Mouse (Mus musculus) forebrain, embryonic 10.5 days (tissue): ENCODE measurements at regions not wholly inside any gene's neighbourhood (a gene's known extent, or its start where the extent isn't known, plus 50 kb on each side); places are given as distances from the start of the nearest gene placed in this dataset.
A peak's percentile ranks its signal among the peaks of the same experiment; 100 is the strongest.

Experiments used
- DNase-seq: peaks from one replicate; pipeline ENCODE4 v3.0.0-alpha.2; 2017; ENCODE audit warnings: low spot score; ENCODE audit errors: extremely low spot score
- H3K27ac ChIP-seq: fragments of 300-500 bp; sonication (generic); 2 replicates; pipeline ENCODE4 v1.5.1; 2016; ENCODE audit warnings: mild to moderate bottlenecking
- H3K27me3 ChIP-seq: fragments of 300-500 bp; sonication (generic); 2 replicates; pipeline ENCODE4 v1.6.1; 2016; ENCODE audit warnings: mild to moderate bottlenecking; ENCODE audit not compliant: poor library complexity, severe bottlenecking
- H3K36me3 ChIP-seq: fragments of 300-500 bp; sonication (generic); replicated peaks from 2 replicates; pipeline ENCODE4 v1.6.1; 2016; ENCODE audit warnings: mild to moderate bottlenecking, moderate library complexity
- H3K4me1 ChIP-seq: fragments of 300-500 bp; sonication (generic); 2 replicates; pipeline ENCODE4 v1.6.1; 2016
- H3K4me3 ChIP-seq: fragments of 300-500 bp; sonication (generic); 2 replicates; pipeline ENCODE4 v1.5.1; 2016; ENCODE audit warnings: mild to moderate bottlenecking, moderate library complexity
- H3K9me3 ChIP-seq: fragments of 300-500 bp; sonication (generic); 2 replicates; pipeline ENCODE4 v1.6.1; 2016; ENCODE audit warnings: mild to moderate bottlenecking, moderate library complexity
- WGBS: fragments of 180-500 bp; shearing (Covaris S2); methylation state at CpG from one replicate; pipeline ENCODE4 v1.1.7; 2016; 5-methylcytosine and 5-hydroxymethylcytosine counted together

DNA sequence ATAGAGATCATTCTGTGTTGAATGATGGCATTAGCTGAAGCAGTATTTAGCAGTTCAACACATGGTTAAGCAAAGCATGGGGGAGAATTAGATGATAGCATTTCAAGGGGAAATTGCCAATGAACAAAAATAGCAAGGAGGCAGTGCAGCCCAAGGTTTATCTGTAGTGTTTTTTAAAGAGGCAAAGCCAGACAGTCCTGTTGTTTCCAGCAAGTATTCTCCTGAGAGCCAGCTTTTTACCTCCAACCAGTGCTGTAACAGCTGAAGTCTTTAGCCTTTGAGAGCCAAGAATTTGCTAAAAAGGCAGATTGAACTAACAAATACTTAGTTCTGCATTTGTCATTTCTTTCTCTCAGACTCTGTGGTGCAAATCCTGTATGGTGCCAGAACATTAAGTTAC is 305.1 kb upstream of the Arx start:
- no peak overlapping the region for H3K27ac ChIP-seq
- no peaks in the 10 kb centered on the region for H3K4me1 ChIP-seq
- H3K4me3 ChIP-seq, result no peak overlapping the region
- no peaks in the 10 kb centered on the region for H3K9me3 ChIP-seq
- H3K36me3 ChIP-seq, result no peaks in the 10 kb centered on the region
- H3K27me3 ChIP-seq, result no peaks in the 10 kb centered on the region
- no peak for DNase-seq

DNA sequence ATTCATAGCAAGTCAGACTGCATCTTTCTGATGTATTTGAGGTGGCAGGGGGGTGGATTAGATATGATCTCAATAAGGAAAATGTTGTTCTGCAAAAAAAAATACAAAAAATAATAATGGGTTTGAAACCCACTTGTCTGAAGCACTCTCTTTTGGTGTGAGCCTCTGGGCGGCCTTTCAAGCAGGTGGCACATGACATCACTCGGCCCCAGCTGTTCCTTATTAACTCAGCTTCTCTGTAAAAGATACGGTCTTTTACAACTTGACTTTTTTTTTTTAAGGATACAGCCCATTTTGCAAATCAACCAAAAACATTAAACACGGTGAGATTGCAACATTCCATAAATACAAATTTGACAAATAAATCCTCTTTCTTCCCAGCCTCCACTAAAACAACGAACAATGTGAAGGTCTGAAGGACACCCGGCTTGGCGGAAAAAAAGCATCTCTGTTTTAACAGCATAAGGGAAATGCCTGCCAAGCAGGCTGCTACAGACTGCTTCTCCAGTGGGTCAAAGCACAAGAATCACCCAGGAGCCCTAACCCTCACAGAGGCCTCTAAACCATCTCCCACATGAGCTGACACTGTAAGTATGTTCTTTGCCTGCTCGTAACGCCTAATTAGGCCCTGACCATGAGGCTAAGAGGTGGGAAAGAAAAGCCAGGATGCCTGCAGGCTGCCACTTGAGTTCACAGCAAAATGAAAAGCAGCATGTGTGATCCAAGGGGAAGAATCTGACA is 283.8 kb upstream of the Arx start:
- no peak for DNase-seq
- Histone ChIP-seq H3K27me3 (no peaks in the 10 kb centered on the region), H3K4me1 (peaks cover 5% of the 10 kb centered on the region; the same call in 1 of the 2 replicates), H3K36me3 (no peaks in the 10 kb centered on the region), H3K4me3 (no peak overlapping the region), H3K9me3 (no peaks in the 10 kb centered on the region), H3K27ac (no peak overlapping the region)
- WGBS, result 73% methylated on average over 9 of the region's 9 CpGs

DNA sequence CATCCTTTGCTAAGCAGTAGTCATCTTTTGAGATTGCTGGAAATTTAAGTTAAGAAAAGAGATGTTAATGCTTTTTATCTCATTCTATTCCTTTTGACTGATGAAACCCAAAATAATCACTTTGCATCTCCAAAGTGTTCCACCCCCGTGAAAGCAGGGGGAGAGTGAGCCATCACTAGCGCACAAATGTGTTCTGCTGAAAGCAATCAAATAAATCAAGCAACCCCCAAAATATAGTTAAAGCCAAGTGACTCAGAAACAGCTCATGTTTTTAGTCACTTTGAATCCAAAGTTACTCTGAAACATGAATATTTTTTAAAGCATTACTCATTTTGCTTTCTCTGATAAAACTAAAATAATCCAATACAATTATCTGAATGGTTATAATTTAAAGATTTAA is 279.6 kb upstream of the Arx start:
- WGBS, result 88% methylated on average over 2 of the region's 2 CpGs
- no peaks in the 10 kb centered on the region for H3K27me3 ChIP-seq
- H3K9me3 ChIP-seq, result no peaks in the 10 kb centered on the region
- H3K36me3 ChIP-seq, result no peaks in the 10 kb centered on the region
- no peak for DNase-seq
- H3K27ac ChIP-seq, result no peak overlapping the region
- H3K4me1 ChIP-seq, result peaks cover 5% of the 10 kb centered on the region; the same call in 1 of the 2 replicates
- no peak overlapping the region for H3K4me3 ChIP-seq

DNA sequence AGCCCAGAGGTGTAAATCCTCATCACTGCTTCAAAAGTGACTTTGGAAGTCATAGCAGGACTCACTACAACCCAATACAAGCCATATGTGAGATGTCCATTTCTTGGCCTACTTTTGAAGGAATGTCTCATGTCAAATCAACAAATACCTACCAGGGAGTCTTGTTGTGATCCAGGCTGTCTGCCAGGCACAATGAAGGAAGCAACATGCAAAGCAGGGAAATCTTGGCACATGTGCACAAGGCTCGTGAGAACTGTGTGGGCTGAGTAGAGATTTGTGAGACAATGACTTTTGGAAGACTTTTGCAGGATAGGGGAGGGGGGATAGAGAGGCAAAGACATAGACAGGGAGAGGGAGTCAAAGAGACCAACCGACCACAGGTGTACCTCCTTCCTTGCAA is 274.7 kb upstream of the Arx start:
- DNase-seq, result no peak
- no peaks in the 10 kb centered on the region for H3K4me1 ChIP-seq
- no peaks in the 10 kb centered on the region for H3K36me3 ChIP-seq
- H3K27ac ChIP-seq, result no peak overlapping the region
- 67% methylated on average over 2 of the region's 2 CpGs for WGBS
- H3K27me3 ChIP-seq, result no peaks in the 10 kb centered on the region
- no peaks in the 10 kb centered on the region for H3K9me3 ChIP-seq
- H3K4me3 ChIP-seq, result no peak overlapping the region

DNA sequence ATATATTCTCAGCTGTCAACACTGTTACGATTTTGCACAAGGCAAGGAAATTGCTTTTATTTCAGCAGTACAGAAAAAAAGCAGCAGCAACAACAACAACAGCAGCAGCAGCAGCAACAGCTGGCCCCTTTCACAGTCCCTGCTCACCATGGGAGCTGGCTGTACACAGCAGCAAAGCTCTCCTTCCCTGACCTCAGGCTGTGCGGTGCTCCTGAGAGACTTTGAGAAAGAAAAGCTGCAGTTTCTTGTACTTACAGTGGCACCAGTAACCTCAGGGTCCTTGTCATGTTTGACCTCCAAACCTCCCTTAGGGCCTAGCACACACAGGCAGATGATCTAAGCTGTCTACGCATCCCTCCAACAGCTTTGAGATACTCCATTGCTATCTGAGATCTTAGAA is 269.9 kb upstream of the Arx start:
- H3K4me1 ChIP-seq, result no peaks in the 10 kb centered on the region
- 71% methylated on average over 3 of the region's 3 CpGs for WGBS
- DNase-seq, result no peak
- no peak overlapping the region for H3K27ac ChIP-seq
- H3K27me3 ChIP-seq, result no peaks in the 10 kb centered on the region
- H3K9me3 ChIP-seq, result no peaks in the 10 kb centered on the region
- no peak overlapping the region for H3K4me3 ChIP-seq
- H3K36me3 ChIP-seq, result no peaks in the 10 kb centered on the region

DNA sequence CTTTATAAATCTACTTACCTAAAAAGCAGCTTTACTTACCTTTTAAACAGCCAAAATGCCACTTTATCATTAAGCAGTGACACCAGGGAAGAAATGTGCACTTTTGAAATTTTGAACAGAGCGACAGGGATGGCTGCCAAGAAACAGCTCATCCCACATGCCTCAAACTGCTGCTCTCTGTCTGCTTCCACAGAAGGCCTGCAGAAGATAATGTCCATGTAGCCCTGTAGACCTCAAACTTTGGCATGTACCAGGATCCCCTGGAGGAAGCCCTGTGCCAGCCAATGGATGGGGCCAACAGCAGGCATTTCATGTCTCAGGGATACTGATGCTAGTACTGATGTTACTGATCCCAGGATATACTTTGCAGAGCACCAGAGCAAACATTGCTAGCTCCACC is 245.1 kb upstream of the Arx start:
- H3K4me1 ChIP-seq, result no peaks in the 10 kb centered on the region
- H3K27me3 ChIP-seq, result no peaks in the 10 kb centered on the region; the same call in 1 of the 2 replicates
- H3K9me3 ChIP-seq, result no peaks in the 10 kb centered on the region
- H3K36me3 ChIP-seq, result no peaks in the 10 kb centered on the region
- WGBS, result 96% methylated on average over 1 of the region's 1 CpGs
- H3K27ac ChIP-seq, result no peak overlapping the region
- no peak for DNase-seq
- no peak overlapping the region for H3K4me3 ChIP-seq

DNA sequence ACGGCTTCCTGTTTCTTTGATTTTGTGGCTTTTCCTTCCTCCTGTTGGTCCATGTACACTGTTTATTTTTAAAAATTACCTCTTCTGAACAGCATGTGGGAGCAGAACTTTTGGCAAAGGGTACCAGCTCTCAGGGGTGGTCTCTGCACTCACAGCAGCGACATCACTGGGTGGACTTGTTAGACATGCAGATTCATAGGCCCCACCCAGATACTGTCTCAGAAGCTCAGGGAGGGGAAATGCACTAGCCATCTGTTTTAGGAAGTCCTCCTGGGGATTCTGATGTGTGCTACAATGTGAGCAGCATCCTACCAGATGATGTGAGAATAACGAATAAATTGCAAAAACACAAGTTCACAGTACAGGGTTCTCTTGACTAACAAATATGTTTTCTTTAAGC is 243.5 kb upstream of the Arx start:
- H3K9me3 ChIP-seq, result no peaks in the 10 kb centered on the region
- no peak overlapping the region for H3K27ac ChIP-seq
- DNase-seq, result no peak
- H3K4me3 ChIP-seq, result no peak overlapping the region
- no peaks in the 10 kb centered on the region for H3K4me1 ChIP-seq
- H3K27me3 ChIP-seq, result no peaks in the 10 kb centered on the region; the same call in 1 of the 2 replicates
- 81% methylated on average over 3 of the region's 3 CpGs for WGBS
- H3K36me3 ChIP-seq, result no peaks in the 10 kb centered on the region

DNA sequence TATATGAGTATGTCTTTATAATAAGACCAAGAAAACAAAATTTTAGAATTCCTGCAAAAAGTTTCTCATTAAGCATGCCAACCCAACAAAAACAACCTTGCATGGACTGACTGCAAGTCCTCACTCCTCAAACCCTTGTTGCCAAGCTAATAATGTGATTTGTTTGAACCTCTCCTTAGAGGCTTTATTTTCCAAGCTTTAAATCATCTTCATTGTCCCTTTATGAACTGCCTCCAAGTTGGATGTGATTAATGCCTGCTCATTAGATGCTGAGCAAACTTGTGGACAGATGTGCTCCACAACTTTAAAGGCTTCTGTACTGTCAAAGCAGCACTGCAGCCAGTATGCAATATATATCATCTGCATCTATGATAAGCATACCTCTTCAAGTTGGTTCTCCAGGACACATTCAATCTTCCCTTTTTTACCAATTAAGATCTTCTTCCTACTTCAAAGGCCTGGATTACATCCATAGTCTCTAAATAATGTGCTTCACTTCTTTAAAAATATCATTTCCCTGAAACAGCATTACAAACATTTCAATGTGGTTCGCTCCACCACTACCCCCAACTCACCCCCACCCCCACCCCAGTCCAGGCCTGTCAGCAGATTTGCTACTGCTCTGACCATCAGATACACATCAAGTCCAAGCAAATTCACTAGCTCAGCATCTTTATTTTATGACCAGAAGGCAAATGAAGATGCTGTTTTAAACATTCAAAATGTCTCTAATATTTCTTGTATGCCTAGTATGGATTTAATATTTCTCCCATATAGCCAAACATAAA is 237.1 kb upstream of the Arx start:
- 84% methylated on average over 1 of the region's 1 CpGs for WGBS

DNA sequence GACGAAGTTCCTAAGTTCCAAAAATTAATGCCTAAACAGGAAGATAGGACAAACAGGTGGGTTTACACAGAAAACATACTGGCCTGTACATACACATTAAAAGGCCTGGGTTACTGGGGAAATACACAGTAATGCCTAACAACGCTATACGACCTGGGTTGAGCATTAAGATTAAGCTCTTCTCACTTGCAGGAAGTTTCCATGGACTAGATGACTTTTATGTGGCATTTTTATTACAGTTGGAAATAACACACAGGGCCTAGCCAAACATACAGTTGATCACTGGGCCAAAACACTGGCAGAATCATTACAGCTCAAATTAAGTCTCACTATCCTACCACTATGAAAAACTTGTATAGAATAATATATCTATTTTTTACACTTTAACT is 236.5 kb upstream of the Arx start:
- no peaks in the 10 kb centered on the region for H3K27me3 ChIP-seq
- no peaks in the 10 kb centered on the region for H3K9me3 ChIP-seq
- 85% methylated on average over 3 of the region's 3 CpGs for WGBS
- H3K36me3 ChIP-seq, result no peaks in the 10 kb centered on the region
- DNase-seq, result no peak
- H3K27ac ChIP-seq, result no peak overlapping the region
- H3K4me3 ChIP-seq, result no peak overlapping the region
- H3K4me1 ChIP-seq, result no peaks in the 10 kb centered on the region

More for the DNA sequence above, 237.1 kb upstream of the Arx start:
- Histone ChIP-seq H3K27ac (no peak overlapping the region), H3K4me1 (no peaks in the 10 kb centered on the region), H3K9me3 (no peaks in the 10 kb centered on the region), H3K4me3 (no peak overlapping the region), H3K27me3 (no peaks in the 10 kb centered on the region), H3K36me3 (no peaks in the 10 kb centered on the region)
- DNase-seq, result no peak

DNA sequence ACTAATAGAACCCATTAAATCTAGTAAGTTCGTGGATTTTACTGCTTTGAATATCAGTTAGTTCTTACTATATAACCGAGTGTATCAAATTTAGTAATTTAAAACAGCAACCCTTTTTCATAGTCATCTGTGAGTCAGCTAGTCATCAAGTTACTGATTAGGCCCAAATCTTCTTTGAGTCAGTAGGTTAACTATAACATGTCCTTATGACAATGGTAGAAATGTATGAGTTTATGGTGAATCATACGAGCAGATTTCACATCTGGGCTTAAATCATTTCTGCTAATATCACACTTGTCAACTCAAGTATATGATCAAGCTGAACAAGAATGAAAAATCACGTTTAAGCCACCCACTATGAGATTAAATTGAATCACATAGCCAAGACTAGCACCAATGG is 226.7 kb upstream of the Arx start:
- no peaks in the 10 kb centered on the region for H3K9me3 ChIP-seq
- no peaks in the 10 kb centered on the region for H3K36me3 ChIP-seq
- no peaks in the 10 kb centered on the region for H3K27me3 ChIP-seq
- DNase-seq, result no peak
- 79% methylated on average over 4 of the region's 4 CpGs for WGBS
- no peak overlapping the region for H3K4me3 ChIP-seq
- H3K4me1 ChIP-seq, result no peaks in the 10 kb centered on the region
- H3K27ac ChIP-seq, result no peak overlapping the region

DNA sequence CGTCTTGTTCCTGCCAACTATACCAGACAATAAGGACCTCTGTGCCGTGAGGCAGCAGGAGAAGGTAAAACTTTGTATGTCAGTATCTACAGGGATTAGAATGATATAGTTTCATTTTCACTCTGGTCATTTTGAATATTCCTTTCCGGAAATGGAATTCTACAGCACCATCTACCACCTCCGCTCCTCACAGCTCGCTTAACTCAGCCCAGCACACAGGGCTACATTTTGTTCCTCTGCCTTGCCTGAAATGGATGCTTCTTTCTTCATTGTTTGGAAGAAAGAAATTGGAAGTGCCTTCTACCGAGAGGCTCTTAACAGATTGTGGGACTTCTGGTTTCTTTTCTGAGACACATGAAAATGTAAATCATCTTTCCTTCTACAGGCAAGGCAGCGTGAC is 217.4 kb upstream of the Arx start:
- Histone ChIP-seq H3K4me1 (peaks cover 13% of the 10 kb centered on the region), H3K27me3 (peaks cover 5% of the 10 kb centered on the region), H3K9me3 (no peaks in the 10 kb centered on the region), H3K36me3 (no peaks in the 10 kb centered on the region), H3K27ac (no peak overlapping the region), H3K4me3 (no peak overlapping the region)
- 53% methylated on average over 7 of the region's 7 CpGs for WGBS
- no peak for DNase-seq

DNA sequence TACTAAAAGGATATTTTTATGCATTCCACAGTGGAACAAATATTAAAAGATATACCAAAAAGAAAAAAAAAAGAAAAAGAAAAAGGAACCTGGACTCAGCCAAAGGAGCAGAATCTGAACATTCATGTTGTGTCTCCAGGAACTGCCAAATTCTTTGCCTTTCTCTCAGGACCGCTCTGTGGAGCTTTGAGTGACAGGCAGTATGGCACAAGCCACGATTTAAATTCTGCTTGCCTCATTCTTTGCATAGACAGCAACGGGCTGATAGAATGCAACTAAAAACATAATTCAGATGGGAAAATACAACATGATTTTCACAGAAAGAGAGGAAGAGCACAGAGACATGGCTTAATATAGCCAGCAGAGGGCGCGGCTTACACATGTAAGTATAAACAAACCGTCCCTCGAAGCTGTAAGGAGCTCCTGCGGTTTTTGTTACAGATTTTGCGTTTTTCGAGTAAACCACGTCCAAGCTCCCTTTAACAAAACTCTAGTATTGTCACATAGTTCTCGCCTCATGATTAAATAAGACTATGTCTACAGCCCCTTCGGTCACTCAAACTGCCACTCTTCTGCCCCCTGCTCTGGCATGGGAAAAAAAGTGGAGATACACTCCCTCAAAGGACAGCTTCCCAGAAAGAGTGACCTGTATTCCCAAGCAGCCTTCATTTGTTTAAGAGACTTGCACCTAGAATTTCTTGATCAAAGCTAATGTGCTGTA is 216.5 kb upstream of the Arx start:
- WGBS, result 12% methylated on average over 13 of the region's 13 CpGs
- Histone ChIP-seq H3K36me3 (no peaks in the 10 kb centered on the region), H3K4me1 (peaks cover 13% of the 10 kb centered on the region), H3K9me3 (no peaks in the 10 kb centered on the region), H3K4me3 (peak overlapping the region; percentile 34; the same call in 1 of the 2 replicates), H3K27me3 (peaks cover 5% of the 10 kb centered on the region), H3K27ac (peak overlapping the region; percentile 30; the same call in 1 of the 2 replicates)
- peak; percentile 31 for DNase-seq

DNA sequence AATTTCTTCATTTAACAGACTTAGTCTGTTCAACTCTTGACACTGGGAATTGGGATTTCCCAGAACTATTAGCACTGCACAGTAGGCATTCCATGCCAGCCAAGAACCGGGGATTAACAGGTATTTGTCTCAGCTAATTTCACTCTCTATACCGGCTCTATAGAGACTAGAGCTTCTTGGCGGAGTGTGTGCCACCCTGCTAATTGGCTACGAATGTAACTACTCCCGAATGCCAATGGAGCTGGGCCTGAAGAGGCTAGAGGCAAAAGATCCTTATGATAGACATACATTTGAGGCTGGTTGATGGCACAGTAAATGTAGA is 216.0 kb upstream of the Arx start:
- Histone ChIP-seq H3K27ac (0 out of 2 replicates have a peak overlapping the region, but pooled peaks have one; percentile 30), H3K4me3 (no peak overlapping the region), H3K9me3 (no peaks in the 10 kb centered on the region), H3K4me1 (peaks cover 13% of the 10 kb centered on the region), H3K36me3 (no peaks in the 10 kb centered on the region), H3K27me3 (peaks cover 5% of the 10 kb centered on the region)
- no peak for DNase-seq
- 33% methylated on average over 5 of the region's 5 CpGs for WGBS
